Mouse (Mus musculus) forebrain, embryonic 14.5 days (tissue): ENCODE measurements around the gene Immt. TPM values are rescaled to one million over a fixed set of nuclear protein-coding genes. Genes with fewer than 3 reads are reported as not detected.
"Not testable (repeated sequence)": the region's sequence is repeated elsewhere in the genome, so short reads cannot be mapped to it uniquely, and the experiment has no call there.

Experiments used
- ATAC-seq: fragments of 200-750 bp; cut with Nextera tagmentation; 2 replicates; pipeline ENCODE4 v1.8.0; 2017; ENCODE audit warnings: mild to moderate bottlenecking, moderate library complexity
- DNase-seq: peaks from one replicate; pipeline ENCODE4 v3.0.0-alpha.2; 2015; ENCODE audit warnings: low spot score
- H3K27ac ChIP-seq: fragments of 300-500 bp; sonication (generic); 2 replicates; pipeline ENCODE4 v1.5.1; 2014; ENCODE audit warnings: low read depth, mild to moderate bottlenecking, control low read depth, low read length, moderate library complexity
- H3K27me3 ChIP-seq: fragments of 300-500 bp; sonication (generic); replicated peaks from 2 replicates; pipeline ENCODE4 v1.6.1; 2014; ENCODE audit warnings: low read length, control low read depth, mixed read lengths; ENCODE audit not compliant: control insufficient read depth, insufficient read depth
- H3K36me3 ChIP-seq: fragments of 300-500 bp; sonication (generic); 2 replicates; pipeline ENCODE4 v1.6.1; 2014; ENCODE audit warnings: low read length, control low read depth; ENCODE audit not compliant: control insufficient read depth, insufficient read depth
- H3K4me1 ChIP-seq: fragments of 300-500 bp; sonication (generic); 2 replicates; pipeline ENCODE4 v1.6.1; 2014; ENCODE audit warnings: antibody characterized with exemption, low read length, control low read depth; ENCODE audit not compliant: control insufficient read depth, insufficient read depth
- H3K4me2 ChIP-seq: fragments of 300-500 bp; sonication (generic); 2 replicates; pipeline ENCODE4 v1.6.1; 2014; ENCODE audit warnings: mild to moderate bottlenecking, control low read depth, low read length
- H3K4me3 ChIP-seq: fragments of 300-500 bp; sonication (generic); 2 replicates; pipeline ENCODE4 v1.5.1; 2014; ENCODE audit warnings: low read depth, low read length, control low read depth
- H3K9ac ChIP-seq: fragments of 300-500 bp; sonication (generic); 2 replicates; pipeline ENCODE4 v1.6.1; 2014; ENCODE audit warnings: mild to moderate bottlenecking, low read length, control low read depth, moderate library complexity
- H3K9me3 ChIP-seq: fragments of 300-500 bp; sonication (generic); replicated peaks from 2 replicates; pipeline ENCODE4 v1.6.1; 2016; ENCODE audit warnings: low read length, control low read depth, mixed read lengths; ENCODE audit not compliant: control insufficient read depth
- WGBS: fragments of 180-500 bp; shearing (Covaris S2); extraction: QIAGEN DNeasy Blood & Tissue Kit; methylation state at CpG from one replicate; pipeline ENCODE4 v1.1.7; 2014; 5-methylcytosine and 5-hydroxymethylcytosine counted together
- polyA plus RNA-seq: library from polyadenylated mRNA; unstranded; fragments of >200 nt; fragmentation: Nextera tagmentation; extraction: Ambion mirVana; gene quantifications from 2 replicates; pipeline ENCODE4 v1.2.1, GENCODE M21; 2014

Gene Immt
- polyA plus RNA-seq, 1 experiment from 2014 or later, result 157 TPM

- H3K27ac ChIP-seq, result no peak overlapping the region
- no peak for ATAC-seq
- 88% methylated on average over 9 of the region's 9 CpGs for WGBS
Measured at GRCm38 (mm10) chr6:71829768-71830167, 1.4 kb upstream of the Immt start.

GRCm38 (mm10) chr6:71831581-71831960, 440 bp downstream of the Immt start:
- Histone ChIP-seq H3K36me3 (0 out of 2 replicates have a peak, but pooled peaks cover 11% of the 10 kb centered on the region), H3K27me3 (no peaks in the 10 kb centered on the region), H3K9ac (peak overlapping the region; percentile 86), H3K4me1 (peaks cover 12% of the 10 kb centered on the region), H3K27ac (peak overlapping the region; percentile 89), H3K9me3 (no peaks in the 10 kb centered on the region), H3K4me3 (peak overlapping the region; percentile 96), H3K4me2 (peak overlapping the region; percentile 67)
- WGBS, result under 1% methylated on average over 21 of the region's 21 CpGs
- DNase-seq (peak; percentile 98), ATAC-seq (peak; percentile 99)

More at GRCm38 (mm10) chr6:71829768-71830167, 1.4 kb upstream of the Immt start:
- H3K4me3 ChIP-seq, result no peak overlapping the region
- H3K27me3 ChIP-seq, result no peaks in the 10 kb centered on the region
- no peak overlapping the region for H3K4me2 ChIP-seq
- DNase-seq, result no peak
- no peaks in the 10 kb centered on the region for H3K9me3 ChIP-seq
- 0 out of 2 replicates have a peak, but pooled peaks cover 5% of the 10 kb centered on the region for H3K36me3 ChIP-seq
- peaks cover 12% of the 10 kb centered on the region for H3K4me1 ChIP-seq
- H3K9ac ChIP-seq, result no peak overlapping the region

GRCm38 (mm10) chr6:71836811-71837210, 5.7 kb downstream of the Immt start:
- Histone ChIP-seq H3K27me3 (no peaks in the 10 kb centered on the region), H3K27ac (no peak overlapping the region), H3K9me3 (no peaks in the 10 kb centered on the region), H3K4me1 (peaks cover 8% of the 10 kb centered on the region), H3K4me2 (no peak overlapping the region), H3K36me3 (0 out of 2 replicates have a peak, but pooled peaks cover 11% of the 10 kb centered on the region), H3K4me3 (no peak overlapping the region), H3K9ac (no peak overlapping the region)
- WGBS, result 78% methylated on average over 2 of the region's 2 CpGs
- ATAC-seq, result no peak
- no peak for DNase-seq

- peaks cover 6% of the 10 kb centered on the region for H3K36me3 ChIP-seq
- H3K9ac ChIP-seq, result no peak overlapping the region
- DNase-seq (no peak), ATAC-seq (no peak)
- no peaks in the 10 kb centered on the region for H3K27me3 ChIP-seq
- H3K9me3 ChIP-seq, result no peaks in the 10 kb centered on the region
- no peak overlapping the region for H3K27ac ChIP-seq
- H3K4me2 ChIP-seq, result no peak overlapping the region
- H3K4me3 ChIP-seq, result no peak overlapping the region
- H3K4me1 ChIP-seq, result no peaks in the 10 kb centered on the region
Measured at GRCm38 (mm10) chr6:71839815-71840214, 8.7 kb downstream of the Immt start.

- H3K36me3 ChIP-seq, result peaks cover 14% of the 10 kb centered on the region
- H3K9ac ChIP-seq, result no peak overlapping the region
- 97% methylated on average over 1 of the region's 1 CpGs for WGBS
- ATAC-seq (no peak), DNase-seq (no peak)
- H3K27ac ChIP-seq, result no peak overlapping the region
- H3K4me3 ChIP-seq, result no peak overlapping the region
- no peak overlapping the region for H3K4me2 ChIP-seq
- H3K4me1 ChIP-seq, result no peaks in the 10 kb centered on the region
- no peaks in the 10 kb centered on the region for H3K9me3 ChIP-seq
- no peaks in the 10 kb centered on the region for H3K27me3 ChIP-seq
Measured at GRCm38 (mm10) chr6:71840597-71841290, 9.6 kb downstream of the Immt start.

GRCm38 (mm10) chr6:71846906-71847305, 15.8 kb downstream of the Immt start:
- not testable (repeated sequence) for H3K27ac ChIP-seq, H3K9me3 ChIP-seq, H3K4me1 ChIP-seq, H3K9ac ChIP-seq, ATAC-seq, DNase-seq, H3K4me3 ChIP-seq, H3K27me3 ChIP-seq, H3K4me2 ChIP-seq
- H3K36me3 ChIP-seq, result peaks cover 40% of the 10 kb centered on the region
- 95% methylated on average over 6 of the region's 6 CpGs for WGBS

GRCm38 (mm10) chr6:71867751-71868150, 36.6 kb downstream of the Immt start:
- DNase-seq (no peak), ATAC-seq (no peak)
- 85% methylated on average over 2 of the region's 2 CpGs for WGBS
- Histone ChIP-seq H3K9ac (no peak overlapping the region), H3K9me3 (no peaks in the 10 kb centered on the region), H3K4me1 (no peaks in the 10 kb centered on the region), H3K4me2 (no peak overlapping the region), H3K36me3 (peaks cover 88% of the 10 kb centered on the region), H3K4me3 (no peak overlapping the region), H3K27me3 (no peaks in the 10 kb centered on the region), H3K27ac (no peak overlapping the region)

- no peak overlapping the region for H3K4me2 ChIP-seq
- no peaks in the 10 kb centered on the region for H3K9me3 ChIP-seq
- H3K27me3 ChIP-seq, result no peaks in the 10 kb centered on the region
- 94% methylated on average over 1 of the region's 1 CpGs for WGBS
- no peak overlapping the region for H3K27ac ChIP-seq
- H3K36me3 ChIP-seq, result peaks cover 87% of the 10 kb centered on the region
- DNase-seq (peak; percentile 23), ATAC-seq (no peak)
- H3K4me1 ChIP-seq, result no peaks in the 10 kb centered on the region
- H3K9ac ChIP-seq, result no peak overlapping the region
- no peak overlapping the region for H3K4me3 ChIP-seq
Measured at GRCm38 (mm10) chr6:71868809-71869208, 37.7 kb downstream of the Immt start.

GRCm38 (mm10) chr6:71871396-71871795, 40.3 kb downstream of the Immt start:
- H3K27ac ChIP-seq, result no peak overlapping the region
- no peak overlapping the region for H3K9ac ChIP-seq
- no peak overlapping the region for H3K4me2 ChIP-seq
- H3K27me3 ChIP-seq, result no peaks in the 10 kb centered on the region
- no peaks in the 10 kb centered on the region for H3K4me1 ChIP-seq
- whole genome bisulfite sequencing, result 97% methylated on average over 9 of the region's 9 CpGs
- DNase-seq, result no peak
- H3K4me3 ChIP-seq, result no peak overlapping the region
- no peaks in the 10 kb centered on the region for H3K9me3 ChIP-seq
- no peak for ATAC-seq
- H3K36me3 ChIP-seq, result peaks cover 89% of the 10 kb centered on the region
